Mouse (Mus musculus) heart, embryonic 16.5 days (tissue): Measurements from ENCODE around the gene Foxg1. TPM values are rescaled to one million over a fixed set of nuclear protein-coding genes. Genes with fewer than 3 reads are reported as not detected.
A peak's percentile ranks its signal among the peaks of the same experiment; 100 is the strongest.

Experiments used
- ATAC-seq: fragments of 200-750 bp; cut with Nextera tagmentation; replicated peaks from 2 replicates; pipeline ENCODE4 v1.8.0; 2017; ENCODE audit warnings: moderate number of reproducible peaks; ENCODE audit not compliant: insufficient read depth, low FRiP score; ENCODE audit errors: extremely low read depth
- H3K27ac ChIP-seq: fragments of 300-500 bp; sonication (generic); 2 replicates; pipeline ENCODE4 v1.5.1; 2014; ENCODE audit warnings: mild to moderate bottlenecking, low read length, control low read depth, moderate library complexity
- H3K27me3 ChIP-seq: fragments of 300-500 bp; sonication (generic); 2 replicates; pipeline ENCODE4 v1.6.1; 2014; ENCODE audit warnings: low read length, mixed read lengths; ENCODE audit not compliant: control insufficient read depth, insufficient read depth
- H3K36me3 ChIP-seq: fragments of 300-500 bp; sonication (generic); 2 replicates; pipeline ENCODE4 v1.6.1; 2014; ENCODE audit not compliant: control insufficient read depth, insufficient read depth
- H3K4me1 ChIP-seq: fragments of 300-500 bp; sonication (generic); 2 replicates; pipeline ENCODE4 v1.6.1; 2014; ENCODE audit warnings: low read length, mixed read lengths; ENCODE audit not compliant: control insufficient read depth, insufficient read depth
- H3K4me2 ChIP-seq: fragments of 300-500 bp; sonication (generic); 2 replicates; pipeline ENCODE4 v1.6.1; 2014; ENCODE audit warnings: low read depth, mild to moderate bottlenecking, control low read depth, low read length
- H3K4me3 ChIP-seq: fragments of 300-500 bp; sonication (generic); 2 replicates; pipeline ENCODE4 v1.5.1; 2014; ENCODE audit warnings: mild to moderate bottlenecking, control low read depth, low read length
- H3K9ac ChIP-seq: fragments of 300-500 bp; sonication (generic); 2 replicates; pipeline ENCODE4 v1.6.1; 2014; ENCODE audit warnings: low read length, control low read depth
- H3K9me3 ChIP-seq: fragments of 300-500 bp; sonication (generic); replicated peaks from 2 replicates; pipeline ENCODE4 v1.6.1; 2016; ENCODE audit warnings: low read length; ENCODE audit not compliant: control insufficient read depth
- WGBS: fragments of 180-500 bp; shearing (Covaris S2); extraction: QIAGEN DNeasy Blood & Tissue Kit; methylation state at CpG from one replicate; pipeline ENCODE4 v1.1.7; 2014; 5-methylcytosine and 5-hydroxymethylcytosine counted together
- polyA plus RNA-seq: library from polyadenylated mRNA; unstranded; fragments of >200 nt; fragmentation: Nextera tagmentation; extraction: Ambion mirVana; gene quantifications from 2 replicates; pipeline ENCODE4 v1.2.1, GENCODE M21; 2015

The Foxg1 gene
- polyA plus RNA-seq, 1 experiment from 2014 or later, result 0.38 TPM

GRCm38 (mm10) chr12:49376318-49376992 is 6.0 kb upstream of the Foxg1 start:
- no peaks in the 10 kb centered on the region for H3K4me1 ChIP-seq
- no peak overlapping the region for H3K27ac ChIP-seq
- peaks cover 86% of the 10 kb centered on the region for H3K27me3 ChIP-seq
- H3K4me2 ChIP-seq, result no peak overlapping the region
- H3K4me3 ChIP-seq, result no peak overlapping the region
- H3K9ac ChIP-seq, result no peak overlapping the region
- WGBS, result 3% methylated on average over 19 of the region's 19 CpGs
- H3K36me3 ChIP-seq, result no peaks in the 10 kb centered on the region
- no peaks in the 10 kb centered on the region for H3K9me3 ChIP-seq
- no peak for ATAC-seq

GRCm38 (mm10) chr12:49377281-49377970 is 5.0 kb upstream of the Foxg1 start:
- H3K4me3 ChIP-seq, result no peak overlapping the region
- peaks cover 91% of the 10 kb centered on the region for H3K27me3 ChIP-seq
- no peak overlapping the region for H3K4me2 ChIP-seq
- 3% methylated on average over 15 of the region's 15 CpGs for WGBS
- no peaks in the 10 kb centered on the region for H3K4me1 ChIP-seq
- no peaks in the 10 kb centered on the region for H3K9me3 ChIP-seq
- no peak overlapping the region for H3K27ac ChIP-seq
- no peak overlapping the region for H3K9ac ChIP-seq
- no peaks in the 10 kb centered on the region for H3K36me3 ChIP-seq
- no peak for ATAC-seq

GRCm38 (mm10) chr12:49378920-49379319 is 3.5 kb upstream of the Foxg1 start:
- 8% methylated on average over 1 of the region's 1 CpGs for WGBS
- no peaks in the 10 kb centered on the region for H3K36me3 ChIP-seq
- peaks cover 91% of the 10 kb centered on the region for H3K27me3 ChIP-seq
- H3K4me1 ChIP-seq, result peaks cover 2% of the 10 kb centered on the region; the same call in 1 of the 2 replicates
- H3K27ac ChIP-seq, result no peak overlapping the region
- H3K9me3 ChIP-seq, result no peaks in the 10 kb centered on the region
- H3K4me2 ChIP-seq, result no peak overlapping the region
- ATAC-seq, result no peak
- H3K9ac ChIP-seq, result no peak overlapping the region
- no peak overlapping the region for H3K4me3 ChIP-seq

GRCm38 (mm10) chr12:49379446-49379845 is 3.0 kb upstream of the Foxg1 start:
- 5% methylated on average over 11 of the region's 11 CpGs for WGBS
- Histone ChIP-seq H3K4me2 (no peak overlapping the region), H3K4me1 (peaks cover 2% of the 10 kb centered on the region; the same call in 1 of the 2 replicates), H3K36me3 (no peaks in the 10 kb centered on the region), H3K4me3 (no peak overlapping the region), H3K9ac (no peak overlapping the region), H3K27ac (no peak overlapping the region), H3K27me3 (peaks cover 90% of the 10 kb centered on the region), H3K9me3 (no peaks in the 10 kb centered on the region)
- ATAC-seq, result no peak

DNA sequence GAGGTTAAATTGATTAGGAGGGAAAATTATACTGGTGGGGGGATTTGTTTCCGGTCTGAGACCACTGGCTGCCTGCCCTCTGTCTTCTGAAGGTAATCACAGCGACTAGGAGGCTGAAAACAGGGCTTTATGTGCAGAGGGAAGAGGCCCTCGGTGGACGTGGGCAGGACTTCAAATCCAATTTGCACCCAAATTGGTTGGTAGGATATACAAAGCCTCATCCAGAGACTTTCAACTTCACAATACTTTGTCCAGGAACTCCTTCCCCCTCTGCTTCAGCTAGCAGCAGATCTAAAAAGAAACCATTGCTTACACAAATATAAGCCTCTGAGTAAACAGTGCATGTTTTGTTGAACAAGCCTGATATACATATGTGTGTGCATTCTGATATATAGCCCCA is 2.0 kb upstream of the Foxg1 start:
- ATAC-seq, result no peak
- Histone ChIP-seq H3K4me1 (peaks cover 2% of the 10 kb centered on the region; the same call in 1 of the 2 replicates), H3K9ac (no peak overlapping the region), H3K4me3 (no peak overlapping the region), H3K4me2 (no peak overlapping the region), H3K27me3 (peaks cover 94% of the 10 kb centered on the region), H3K36me3 (no peaks in the 10 kb centered on the region), H3K9me3 (0 out of 2 replicates have a peak, but pooled peaks cover 2% of the 10 kb centered on the region), H3K27ac (no peak overlapping the region)
- 4% methylated on average over 4 of the region's 4 CpGs for WGBS

DNA sequence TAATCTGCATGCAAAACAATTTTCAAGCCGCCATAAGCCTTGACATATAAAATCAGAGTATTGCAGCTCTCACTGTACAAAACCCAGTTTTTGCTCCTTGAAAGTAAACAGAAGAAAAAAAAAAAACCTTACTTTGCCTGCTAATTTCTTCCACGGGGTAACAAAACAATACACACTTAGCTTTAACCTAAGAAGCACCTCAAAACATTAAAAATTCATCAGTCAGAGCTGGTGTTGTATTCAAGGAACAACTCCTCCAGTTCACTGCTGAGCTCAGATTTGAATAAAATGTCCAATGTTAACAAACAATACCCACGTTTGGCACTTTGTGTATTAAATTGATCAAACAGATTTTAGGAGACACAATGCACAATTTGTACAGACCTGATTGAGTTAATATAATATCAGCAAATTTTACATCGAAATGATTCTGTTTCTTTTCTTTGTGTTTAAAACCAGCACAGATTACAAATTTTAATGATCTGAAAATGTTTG is 1.4 kb upstream of the Foxg1 start:
- Histone ChIP-seq H3K4me3 (no peak overlapping the region), H3K27ac (no peak overlapping the region), H3K4me1 (peaks cover 2% of the 10 kb centered on the region; the same call in 1 of the 2 replicates), H3K27me3 (peaks cover 94% of the 10 kb centered on the region), H3K4me2 (no peak overlapping the region), H3K9ac (no peak overlapping the region), H3K9me3 (0 out of 2 replicates have a peak, but pooled peaks cover 2% of the 10 kb centered on the region), H3K36me3 (no peaks in the 10 kb centered on the region)
- ATAC-seq, result no peak
- WGBS, result 9% methylated on average over 4 of the region's 4 CpGs

- H3K27ac ChIP-seq, result no peak overlapping the region
- no peak for ATAC-seq
- H3K9ac ChIP-seq, result no peak overlapping the region
- H3K4me1 ChIP-seq, result peaks cover 2% of the 10 kb centered on the region; the same call in 1 of the 2 replicates
- H3K36me3 ChIP-seq, result no peaks in the 10 kb centered on the region
- H3K9me3 ChIP-seq, result 0 out of 2 replicates have a peak, but pooled peaks cover 2% of the 10 kb centered on the region
- no peak overlapping the region for H3K4me2 ChIP-seq
- no peak overlapping the region for H3K4me3 ChIP-seq
- 2% methylated on average over 19 of the region's 19 CpGs for WGBS
- H3K27me3 ChIP-seq, result peaks cover 90% of the 10 kb centered on the region
These were observed 617 bp upstream of the Foxg1 start for GRCm38 (mm10) chr12:49381721-49382365.

DNA sequence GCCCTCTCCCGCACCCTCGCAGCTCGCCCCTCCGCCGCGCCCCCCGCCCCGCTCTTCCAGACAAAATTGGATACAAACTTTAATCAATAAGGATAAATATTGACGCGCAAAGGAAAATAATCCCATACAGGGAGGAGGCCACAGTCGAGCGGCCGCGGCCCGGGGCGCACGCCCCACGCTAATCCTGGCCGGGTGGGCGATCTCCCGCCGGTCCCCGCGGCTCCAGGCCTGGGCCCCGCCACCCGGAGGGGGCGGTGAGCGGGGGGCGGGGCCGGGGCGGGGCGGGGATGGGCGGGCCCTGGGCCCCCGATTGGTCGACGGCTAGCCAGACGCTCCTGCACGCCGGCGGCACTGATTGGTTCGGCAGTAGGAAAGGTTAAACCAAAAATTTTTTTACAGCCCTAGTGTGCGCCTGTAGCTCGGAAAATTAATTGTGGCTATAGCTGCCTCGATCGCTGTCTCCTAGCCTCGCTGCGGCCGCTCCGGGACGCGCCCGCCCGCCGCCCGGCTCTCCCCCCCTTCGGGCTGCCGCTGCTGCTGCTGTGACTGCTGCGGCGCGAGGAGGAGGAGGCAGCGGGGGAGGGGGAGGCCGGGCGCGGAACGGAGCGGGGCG is 1.2 kb downstream of the Foxg1 start:
- Histone ChIP-seq H3K4me2 (peak overlapping the region; percentile 57), H3K4me1 (peaks cover 2% of the 10 kb centered on the region; the same call in 1 of the 2 replicates), H3K9me3 (0 out of 2 replicates have a peak, but pooled peaks cover 2% of the 10 kb centered on the region), H3K27me3 (peaks cover 80% of the 10 kb centered on the region), H3K36me3 (no peaks in the 10 kb centered on the region), H3K27ac (no peak overlapping the region), H3K4me3 (peak overlapping the region; percentile 48), H3K9ac (no peak overlapping the region)
- under 1% methylated on average over 45 of the region's 67 CpGs for WGBS
- ATAC-seq, result peak; percentile 55
